ENCODE assay signal across 8 mouse cellular contexts in genomic region chr4:114685454-114685853, GRCm38 (mm10).
DNase-seq lines count a peak whose midpoint lies in the region; ATAC-seq and TF ChIP-seq lines count a peak whose summit lies in the region.

No protein-coding gene starts in this region.

- peak overlapping the region; percentile 29; the same call in 1 of the 2 replicates for H3K4me3 ChIP-seq in layer of hippocampus, adult 2 months
- H3K4me3 ChIP-seq in kidney, embryonic 16.5 days (ENCODE audit: low read length): no peak overlapping the region

- WGBS in kidney, embryonic 16.5 days: 11% methylated on average over 11 of the region's 11 CpGs

- peaks cover 2% of the 10 kb centered on the region; the same call in 1 of the 2 replicates for H3K27me3 ChIP-seq in kidney, embryonic 16.5 days (ENCODE audit: insufficient read depth, low read length)
- H3K27me3 ChIP-seq in splenic B cell, adult 2 months (ENCODE audit: control insufficient read depth, insufficient read depth, low read length, poor library complexity, severe bottlenecking): no peaks in the 10 kb centered on the region

- no peak overlapping the region for H3K27ac ChIP-seq in layer of hippocampus, adult 2 months
- H3K27ac ChIP-seq in kidney, embryonic 16.5 days (ENCODE audit: low read length): no peak overlapping the region

- peak; percentile 76 for TF ChIP-seq CTCF in layer of hippocampus, adult 2 months (conservative IDR thresholded peaks at IDR 0.05)

- peaks cover 30% of the 10 kb centered on the region for H3K4me1 ChIP-seq in kidney, embryonic 16.5 days (ENCODE audit: insufficient read depth, low read length)

- no peaks in the 10 kb centered on the region for H3K9me3 ChIP-seq in kidney, embryonic 16.5 days (ENCODE audit: low read length)

- H3K36me3 ChIP-seq in kidney, embryonic 16.5 days (ENCODE audit: insufficient read depth, low read length): no peaks in the 10 kb centered on the region
- H3K36me3 ChIP-seq in splenic B cell, adult 2 months (ENCODE audit: control insufficient read depth, insufficient read depth, low read length, poor library complexity, severe bottlenecking): no peaks in the 10 kb centered on the region

- peak; percentile 71 for ATAC-seq in kidney, embryonic 16.5 days (ENCODE audit: low FRiP score, low TSS enrichment)

- peak overlapping the region; percentile 40 for H3K4me2 ChIP-seq in kidney, embryonic 16.5 days (replicated peaks; ENCODE audit: low read depth, low read length)

- H3K9ac ChIP-seq in kidney, embryonic 16.5 days (replicated peaks; ENCODE audit: low read length): no peak overlapping the region

- peak in 1 of 2 experiments; percentile 42 for DNase-seq in layer of hippocampus, adult 2 months (ENCODE audit: low spot score in 2 of 2)
- no peak for DNase-seq in layer of hippocampus, postnatal 25 days (ENCODE audit: extremely low spot score in 1 of 2, low spot score in 1 of 2)
- peak; percentile 41 for DNase-seq in T-cell, adult 2 months (ENCODE audit: low spot score)
- DNase-seq in forelimb bud, embryonic 11.5 days (ENCODE audit: low read depth, low spot score): peak; percentile 68
- peak; percentile 62 to 66 for DNase-seq in lung, postnatal 4 days
- DNase-seq in splenic B cell, adult 2 months (ENCODE audit: low read depth, low spot score): peak; percentile 36
- no peak for DNase-seq in adipocyte (ENCODE audit: low spot score)

Comparison
In these comparisons a context has a peak if more than half of its experiments do, and no peak if none do; other contexts are left out.
1. DNase-seq: peak in T-cell, adult 2 months (single experiment), forelimb bud, embryonic 11.5 days (single experiment), lung, postnatal 4 days (2 of 2) and splenic B cell, adult 2 months (single experiment); none in layer of hippocampus, postnatal 25 days (0 of 2) and adipocyte (single experiment).